Mouse (Mus musculus): ENCODE results near the gene Prkcz.

Gene Prkcz

GRCm38 (mm10) chr4:155315031-155315430, 46.1 kb downstream of the Prkcz start:
- DNase-seq (ENCODE audit: low read depth, low spot score): no peak

GRCm38 (mm10) chr4:155308679-155309078, 52.5 kb downstream of the Prkcz start:
- no peak for DNase-seq (ENCODE audit: low read depth, low spot score)

GRCm38 (mm10) chr4:155308068-155308467, 53.1 kb downstream of the Prkcz start:
- peak; percentile 77 for DNase-seq (ENCODE audit: low read depth, low spot score)

- DNase-seq (ENCODE audit: low read depth, low spot score): no peak
These were observed 53.6 kb downstream of the Prkcz start for GRCm38 (mm10) chr4:155307591-155307990.

- DNase-seq (ENCODE audit: low read depth, low spot score): no peak
These were observed 54.6 kb downstream of the Prkcz start for GRCm38 (mm10) chr4:155306356-155307242.

GRCm38 (mm10) chr4:155305531-155306031, 55.6 kb downstream of the Prkcz start:
- DNase-seq (ENCODE audit: low read depth, low spot score): no peak

GRCm38 (mm10) chr4:155304508-155305096, 56.6 kb downstream of the Prkcz start:
- DNase-seq (ENCODE audit: low read depth, low spot score): no peak

- no peak for DNase-seq (ENCODE audit: low read depth, low spot score)
These were observed 59.2 kb downstream of the Prkcz start for GRCm38 (mm10) chr4:155301965-155302364.

GRCm38 (mm10) chr4:155301098-155301447, 60.1 kb downstream of the Prkcz start:
- DNase-seq (ENCODE audit: low read depth, low spot score): no peak

- DNase-seq (ENCODE audit: low read depth, low spot score): no peak
These were observed 60.6 kb downstream of the Prkcz start for GRCm38 (mm10) chr4:155300421-155301097.

- DNase-seq (ENCODE audit: low read depth, low spot score): no peak
These were observed 62.3 kb downstream of the Prkcz start for GRCm38 (mm10) chr4:155298826-155299225.

- DNase-seq (ENCODE audit: low read depth, low spot score): no peak
These were observed 64.1 kb downstream of the Prkcz start for GRCm38 (mm10) chr4:155297057-155297456.

GRCm38 (mm10) chr4:155295996-155296395, 65.2 kb downstream of the Prkcz start:
- DNase-seq (ENCODE audit: low read depth, low spot score): no peak

- no peak for DNase-seq (ENCODE audit: low read depth, low spot score)
These were observed 66.1 kb downstream of the Prkcz start for GRCm38 (mm10) chr4:155295026-155295590.

- no peak for DNase-seq (ENCODE audit: low read depth, low spot score)
These were observed 66.8 kb downstream of the Prkcz start for GRCm38 (mm10) chr4:155294381-155294780.

GRCm38 (mm10) chr4:155292863-155293262, 68.3 kb downstream of the Prkcz start:
- DNase-seq (ENCODE audit: low read depth, low spot score): no peak

- DNase-seq (ENCODE audit: low read depth, low spot score): no peak
These were observed 71.1 kb downstream of the Prkcz start for GRCm38 (mm10) chr4:155290045-155290444.

- DNase-seq (ENCODE audit: low read depth, low spot score): no peak
These were observed 72.6 kb downstream of the Prkcz start for GRCm38 (mm10) chr4:155288586-155288985.

GRCm38 (mm10) chr4:155287713-155288112, 73.4 kb downstream of the Prkcz start:
- DNase-seq (ENCODE audit: low read depth, low spot score): no peak

GRCm38 (mm10) chr4:155286090-155286489, 75.1 kb downstream of the Prkcz start:
- DNase-seq (ENCODE audit: low read depth, low spot score): no peak

- no peak for DNase-seq (ENCODE audit: low read depth, low spot score)
These were observed 76.4 kb downstream of the Prkcz start for GRCm38 (mm10) chr4:155284521-155285379.

All from embryo, embryonic 11.5 days (tissue).